Mouse (Mus musculus) layer of hippocampus, postnatal 25 days (tissue): ENCODE results near the gene Aoc3. TPM values are rescaled to one million over a fixed set of nuclear protein-coding genes. Genes with fewer than 3 reads are reported as not detected.
"Not testable (repeated sequence)": the region's sequence is repeated elsewhere in the genome, so short reads cannot be mapped to it uniquely, and the experiment has no call there.

Experiments used
- DNase-seq, 2 experiments: peaks; one replicate each; pipeline ENCODE4 v3.0.0; 2022; ENCODE audit warnings: mixed read lengths in 2 of 2, low spot score in 1 of 2; ENCODE audit errors: extremely low spot score in 1 of 2
- total RNA-seq, 2 experiments: library from RNA; stranded (reverse); gene quantifications; 2 replicates each; pipeline ENCODE4 v1.2.3; 2021

The Aoc3 gene
- total RNA-seq, 2 experiments from 2014 or later, result 0.86 to 0.99 TPM

DNA sequence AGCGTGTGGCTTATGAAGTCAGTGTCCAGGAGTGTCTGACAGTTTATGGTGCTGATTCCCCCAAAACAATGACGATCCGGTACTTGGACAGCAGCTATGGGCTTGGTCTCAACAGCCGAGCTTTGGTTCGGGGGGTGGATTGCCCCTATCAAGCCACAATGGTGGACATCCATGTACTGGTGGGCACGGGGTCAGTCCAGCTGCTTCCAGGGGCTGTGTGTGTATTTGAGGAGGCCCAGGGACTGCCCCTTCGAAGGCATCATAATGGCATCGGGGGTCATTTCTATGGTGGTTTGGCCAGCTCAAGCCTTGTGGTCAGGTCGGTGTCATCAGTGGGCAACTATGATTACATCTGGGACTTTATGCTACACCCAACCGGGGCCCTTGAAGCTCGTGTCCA lies 4.3 kb upstream of the Aoc3 start:
- no peak for DNase-seq

DNA sequence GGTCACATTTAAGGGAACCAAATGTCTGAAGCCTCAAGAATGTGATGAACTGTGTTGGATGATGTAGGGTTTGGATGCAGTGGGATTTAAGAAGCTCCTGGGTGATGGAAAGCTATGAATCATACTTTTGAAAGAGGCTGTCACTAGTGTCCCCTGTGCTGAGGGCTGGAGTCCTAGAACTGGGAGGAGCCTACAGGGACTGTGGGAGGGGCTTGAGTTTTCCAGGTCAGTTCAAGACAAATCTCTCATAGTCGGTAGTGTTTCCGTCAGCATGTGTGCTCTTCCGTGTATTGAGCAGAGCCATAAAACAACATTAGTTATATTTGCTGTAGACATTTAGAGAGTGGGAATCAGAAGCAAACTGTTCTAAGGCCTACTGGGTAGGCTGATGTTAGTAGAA lies 3.1 kb upstream of the Aoc3 start:
- DNase-seq, result no peak

GRCm38 (mm10) chr11:101328941-101329635 lies 1.3 kb upstream of the Aoc3 start:
- DNase-seq, result peak in 1 of 2 experiments; percentile 42

DNA sequence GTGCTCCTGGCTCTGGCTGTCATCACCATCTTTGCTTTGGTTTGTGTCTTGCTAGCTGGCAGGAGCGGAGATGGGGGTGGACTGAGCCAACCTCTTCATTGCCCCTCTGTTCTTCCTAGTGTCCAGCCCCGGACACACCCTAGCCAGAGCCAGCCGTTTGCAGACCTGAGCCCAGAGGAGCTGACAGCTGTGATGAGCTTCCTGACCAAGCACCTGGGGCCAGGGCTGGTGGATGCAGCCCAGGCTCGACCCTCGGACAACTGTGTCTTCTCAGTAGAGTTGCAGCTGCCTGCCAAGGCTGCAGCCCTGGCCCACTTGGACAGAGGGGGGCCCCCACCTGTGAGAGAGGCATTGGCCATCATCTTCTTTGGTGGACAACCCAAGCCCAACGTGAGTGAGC lies 556 bp downstream of the Aoc3 start:
- DNase-seq, result not testable (repeated sequence)

DNA sequence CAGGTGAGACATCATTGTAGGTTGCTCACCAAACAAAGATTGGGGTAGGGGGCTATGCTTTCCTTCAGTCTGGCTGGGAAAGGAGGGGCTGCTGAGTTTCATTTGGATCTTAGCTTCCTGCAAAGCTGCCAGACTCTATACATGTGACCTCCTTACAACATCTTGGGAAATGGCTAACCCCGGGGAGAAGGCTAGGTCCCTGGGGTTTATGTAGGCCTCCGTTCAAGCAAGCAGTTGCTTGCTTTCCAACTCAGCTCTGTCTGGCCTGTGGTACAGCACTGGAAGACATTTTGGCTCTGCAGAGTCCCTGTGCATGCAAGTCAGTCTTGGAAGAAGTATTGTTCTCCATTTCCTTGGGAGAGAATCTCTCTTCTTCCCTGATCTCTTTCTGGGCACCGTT lies 2.1 kb downstream of the Aoc3 start:
- no peak for DNase-seq

- no peak for DNase-seq
These were observed 3.6 kb downstream of the Aoc3 start for GRCm38 (mm10) chr11:101334023-101334422.

- no peak for DNase-seq
These were observed 4.1 kb downstream of the Aoc3 start for GRCm38 (mm10) chr11:101334516-101334915.

DNA sequence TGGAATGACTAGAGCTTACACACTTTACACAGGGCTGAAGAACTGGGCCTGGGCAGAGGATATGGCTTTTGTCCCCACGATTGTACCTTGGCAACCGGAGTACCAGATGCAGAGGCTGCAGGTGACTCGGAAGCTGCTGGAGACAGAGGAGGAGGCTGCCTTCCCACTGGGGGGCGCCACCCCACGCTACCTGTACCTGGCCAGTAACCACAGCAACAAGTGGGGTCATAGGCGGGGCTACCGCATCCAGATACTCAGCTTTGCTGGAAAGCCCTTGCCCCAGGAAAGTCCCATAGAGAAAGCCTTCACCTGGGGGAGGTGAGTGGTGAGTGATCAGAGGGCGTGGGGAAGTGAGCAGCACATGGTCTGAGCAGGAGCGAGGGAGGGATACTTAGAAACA lies 5.3 kb downstream of the Aoc3 start:
- no peak for DNase-seq

DNA sequence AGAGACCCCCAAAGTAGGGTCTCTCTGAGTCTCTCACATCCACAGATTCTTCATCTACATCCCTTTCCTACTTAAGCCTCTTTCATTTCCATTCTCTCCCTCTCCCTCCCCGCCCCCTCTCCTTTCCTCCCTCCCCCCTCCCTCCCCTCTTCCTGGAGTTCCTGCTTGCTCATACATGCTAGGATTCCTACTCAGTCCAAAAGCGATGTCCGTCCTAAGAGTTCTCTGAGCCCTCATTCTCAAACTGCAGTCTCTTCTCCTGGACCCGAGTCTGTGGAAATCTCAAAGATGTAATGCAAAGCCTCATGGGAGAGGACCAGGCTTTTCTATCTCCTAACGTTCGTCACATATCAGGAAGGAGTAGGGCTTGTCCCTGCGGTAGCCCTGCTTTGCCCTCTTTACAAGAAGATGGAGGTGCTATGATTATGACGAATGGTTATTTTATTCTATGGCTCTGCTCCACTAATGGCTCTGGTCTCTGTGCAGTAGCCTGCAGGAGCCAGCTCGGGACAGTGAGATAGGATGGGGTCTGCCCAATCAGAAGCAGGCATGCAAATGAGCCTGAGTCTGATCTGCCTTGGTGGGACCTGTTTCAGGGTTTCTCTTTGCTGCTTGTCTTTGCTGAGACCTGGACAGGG lies 7.8 kb downstream of the Aoc3 start:
- no peak for DNase-seq

DNA sequence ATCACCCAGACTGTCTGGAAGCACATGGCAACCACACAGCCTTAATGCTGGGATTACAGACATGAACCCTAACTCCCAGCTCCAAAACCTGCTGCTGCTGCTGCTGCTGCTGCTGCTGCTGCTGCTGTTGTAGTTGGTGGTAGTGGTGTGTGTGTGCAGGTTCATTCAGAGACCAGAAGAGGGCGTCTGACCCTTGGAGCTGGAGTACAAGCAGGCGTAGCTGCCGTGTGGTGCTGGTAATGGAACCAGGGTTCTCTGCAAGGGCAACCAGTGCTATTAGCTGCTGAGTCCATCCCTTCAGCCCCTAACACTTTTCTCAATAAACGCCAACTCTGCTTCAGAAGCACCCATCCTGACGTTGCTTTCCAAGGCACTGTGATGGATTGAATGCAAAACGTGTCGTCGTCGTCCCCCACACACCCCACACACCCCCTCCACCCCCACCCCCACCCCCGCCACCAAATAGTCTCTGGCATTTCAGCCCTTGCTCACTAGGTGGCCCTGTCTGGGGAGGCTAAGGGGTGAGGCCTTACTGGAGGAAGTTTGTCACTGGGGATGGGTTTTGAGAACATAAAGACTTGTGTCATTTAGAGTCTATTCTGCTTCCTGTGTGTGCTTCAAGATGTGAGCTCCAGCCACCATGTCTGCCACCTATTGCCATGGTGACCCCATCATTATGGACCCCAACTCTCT lies 16.8 kb downstream of the Aoc3 start:
- no peak for DNase-seq

- no peak for DNase-seq
These were observed 18.4 kb downstream of the Aoc3 start for GRCm38 (mm10) chr11:101348774-101349173.

- DNase-seq, result no peak
These were observed 18.8 kb downstream of the Aoc3 start for GRCm38 (mm10) chr11:101349216-101349615.

GRCm38 (mm10) chr11:101351100-101351720 lies 20.8 kb downstream of the Aoc3 start:
- no peak for DNase-seq

DNA sequence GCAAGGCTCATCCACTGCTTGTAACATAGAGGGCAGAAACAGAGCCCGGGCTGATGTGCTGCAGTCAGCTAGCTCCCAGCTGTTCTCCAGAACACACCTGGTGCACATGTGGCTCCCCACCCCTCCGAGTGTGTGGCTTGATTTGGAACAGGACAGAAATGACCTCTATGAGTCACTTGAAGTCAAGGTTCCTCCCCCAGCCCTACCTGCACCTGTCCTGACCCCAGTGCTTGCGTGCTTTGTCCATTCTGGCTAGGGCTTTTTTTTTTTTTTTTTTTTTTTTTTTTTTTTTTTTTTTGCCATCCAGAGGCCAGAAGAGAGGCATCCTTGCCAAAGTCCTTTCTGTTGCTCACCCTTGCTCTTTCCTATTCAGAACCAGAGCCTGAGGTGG lies 21.3 kb downstream of the Aoc3 start:
- no peak for DNase-seq

GRCm38 (mm10) chr11:101353436-101353835 lies 23.0 kb downstream of the Aoc3 start:
- DNase-seq, result no peak

- no peak for DNase-seq
These were observed 24.1 kb downstream of the Aoc3 start for GRCm38 (mm10) chr11:101354438-101355010.

GRCm38 (mm10) chr11:101355916-101356315 lies 25.5 kb downstream of the Aoc3 start:
- DNase-seq, result no peak

- DNase-seq, result no peak
These were observed 27.2 kb downstream of the Aoc3 start for GRCm38 (mm10) chr11:101357505-101358182.

- DNase-seq, result no peak
These were observed 29.4 kb downstream of the Aoc3 start for GRCm38 (mm10) chr11:101359776-101360175.

- DNase-seq, result no peak
These were observed 30.3 kb downstream of the Aoc3 start for GRCm38 (mm10) chr11:101360651-101361113.
